ENCODE assay signal across 24 mouse cellular contexts in the genomic region with DNA sequence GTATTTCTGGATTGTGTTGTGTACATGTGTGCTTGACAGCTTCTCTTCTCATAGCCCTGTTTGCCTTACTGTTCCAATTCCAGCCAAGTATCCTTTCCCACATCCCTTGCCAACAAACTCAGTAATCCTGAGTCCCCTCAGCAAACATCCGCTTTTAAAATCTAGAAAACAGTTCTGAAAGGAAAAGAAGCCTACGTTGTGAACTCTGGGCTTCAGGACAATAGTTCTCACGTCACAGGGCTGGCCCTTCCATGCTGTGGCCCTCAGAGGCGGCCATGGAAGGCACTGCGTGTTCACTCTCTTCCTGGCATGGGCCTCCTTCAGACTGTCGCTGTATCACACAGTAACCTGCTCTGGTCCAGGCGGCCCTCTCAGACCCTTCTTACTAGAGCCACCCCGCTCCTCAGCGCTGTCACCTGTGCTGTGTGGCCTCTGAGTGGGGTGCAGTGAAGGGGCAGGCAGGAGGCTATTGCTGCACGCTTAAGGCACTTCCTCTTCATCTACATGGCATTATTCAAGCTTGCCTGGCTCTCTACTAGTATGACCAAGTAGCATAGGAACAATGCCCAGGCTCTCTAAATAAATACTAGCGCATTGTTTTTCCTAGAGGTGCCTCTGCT. TPM values are rescaled to one million over a fixed set of nuclear protein-coding genes. Genes with fewer than 3 reads are reported as not detected.
DNase-seq lines count a peak whose midpoint lies in the region; ATAC-seq and TF ChIP-seq lines count a peak whose summit lies in the region.
"Had no signal": no experiment of that assay in that cellular context is flagged by ENCODE, and none has a peak within 500 bp of the region (broad histone marks: within the 10 kb centered on the region; RNA-seq: fewer than 3 reads in every experiment).

No protein-coding gene starts in this region.

- H3K27me3 ChIP-seq in cerebellum, adult 2 months (ENCODE audit: control insufficient read depth, insufficient read depth, low read length), result no peaks in the 10 kb centered on the region
- H3K27me3 ChIP-seq: hindbrain, embryonic 12.5 days; limb, embryonic 15.5 days; neural tube, embryonic 15.5 days had no signal

- DNase-seq in cerebellum, adult 2 months, result no peak
- peak; percentile 17 to 35 for DNase-seq in heart, adult 9 months (ENCODE audit: low spot score in 2 of 2)
- DNase-seq in heart, postnatal 25 days (ENCODE audit: low spot score), result no peak
- DNase-seq in spleen, adult 18-20 months, result no peak
- no peak for DNase-seq in left cerebral cortex, postnatal 4 days
- DNase-seq: adrenal gland, postnatal 25 days; kidney, adult 18-20 months; layer of hippocampus, adult 9-11 months; lung, embryonic 14.5 days; thymus, postnatal 14 days had no signal

- H3K4me3 ChIP-seq in cerebellum, adult 2 months (replicated peaks; ENCODE audit: insufficient read depth, low read depth, low read length), result no peak overlapping the region
- H3K4me3 ChIP-seq: hindbrain, embryonic 12.5 days; limb, embryonic 15.5 days; neural tube, embryonic 15.5 days had no signal

- no peak for TF ChIP-seq POLR2A in cerebellum, adult 2 months (IDR thresholded peaks at IDR 0.05; ENCODE audit: borderline replicate concordance, insufficient read depth, low read length)

- WGBS in cerebellum, adult 2 months, result 78% methylated on average over 11 of the region's 11 CpGs

- TF ChIP-seq CTCF in cerebellum, adult 2 months (IDR thresholded peaks at IDR 0.05; ENCODE audit: borderline replicate concordance, insufficient read depth, low read depth, low read length), result no peak

- ATAC-seq in cerebellum, adult (ENCODE audit: insufficient number of reproducible peaks, low FRiP score, low TSS enrichment), result 0 out of 2 replicates have a peak, but pooled peaks have one; percentile 15
- peak; percentile 49 for ATAC-seq in megakaryocyte, adult 5-6 weeks (ENCODE audit: poor library complexity, severe bottlenecking)

- intact Hi-C loops in heart, postnatal 25 days (cut with DNase I), result loop anchor here (10.0 kb wide), 1 partner anchor 185 kb away; no protein-coding TSS in a partner anchor
- intact Hi-C loops in left cerebral cortex, postnatal 4 days (cut with DNase I), result loop anchor here (10.0 kb wide), 1 partner anchor 185 kb away; no protein-coding TSS in a partner anchor

- no peaks in the 10 kb centered on the region for H3K4me1 ChIP-seq in cerebellum, adult 2 months (ENCODE audit: control insufficient read depth, insufficient read depth, low read length)
- H3K4me1 ChIP-seq: hindbrain, embryonic 12.5 days; limb, embryonic 15.5 days; neural tube, embryonic 15.5 days had no signal

- no peak overlapping the region for H3K27ac ChIP-seq in cerebellum, adult 2 months (ENCODE audit: insufficient read depth, low read length)
- H3K27ac ChIP-seq: hindbrain, embryonic 12.5 days; kidney, postnatal 0 days; limb, embryonic 15.5 days; liver, embryonic 14.5 days; neural tube, embryonic 15.5 days had no signal

RNA-seq across cellular contexts. Expression of a gene that starts 5.2 kb away (rescaled TPM):
- polyA plus RNA-seq in cerebellum, adult 2 months (2012; rRNA removed), result 0.35 and 0.70 TPM in 2 replicates
- total RNA-seq in heart, postnatal 25 days (2021), result under 1 TPM; 0.28 to 0.36 TPM
- total RNA-seq in megakaryocyte, adult 5-6 weeks (2015), result 2.8 and 2.9 TPM in 2 replicates
- total RNA-seq in megakaryocyte, adult 5-6 weeks (2017), result 3.3 and 3.9 TPM in 2 replicates
- total RNA-seq in left cerebral cortex, postnatal 4 days (2021), result under 1 TPM; 0.44 to 0.79 TPM
- polyA plus RNA-seq: embryonic facial prominence, embryonic 11.5 days had no signal

RNA-seq across cellular contexts. Expression of a gene that starts 12.8 kb away (rescaled TPM):
- polyA plus RNA-seq in cerebellum, adult 2 months (2012; rRNA removed), result 37.6 and 39.4 TPM in 2 replicates
- total RNA-seq in heart, postnatal 25 days (2021), result 10 to 100 TPM; 14.6 to 16.9 TPM
- 41.7 and 43.7 TPM in 2 replicates for total RNA-seq in megakaryocyte, adult 5-6 weeks (2015)
- total RNA-seq in megakaryocyte, adult 5-6 weeks (2017), result 17.6 and 20.6 TPM in 2 replicates
- total RNA-seq in left cerebral cortex, postnatal 4 days (2021), result 10 to 100 TPM; 34.8 to 35.2 TPM

RNA-seq across cellular contexts. Expression of a gene that starts 53.2 kb away (rescaled TPM):
- polyA plus RNA-seq in cerebellum, adult 2 months (2012; rRNA removed), result not detected in 2 replicates
- not detected for total RNA-seq in heart, postnatal 25 days (2021)
- 0.68 TPM in 1 of 2 replicates, not detected in the other for total RNA-seq in megakaryocyte, adult 5-6 weeks (2015)
- 0.33 and 1.7 TPM in 2 replicates for total RNA-seq in megakaryocyte, adult 5-6 weeks (2017)
- total RNA-seq in left cerebral cortex, postnatal 4 days (2021), result not detected
- total RNA-seq: adrenal gland, postnatal 25 days; gastrocnemius, postnatal 4 days; left cerebral cortex, adult 18-20 months; left cerebral cortex, postnatal 25 days; midbrain, postnatal 0 days had no signal
- polyA plus RNA-seq: brain, embryonic 14.5 days; embryonic facial prominence, embryonic 11.5 days; forebrain, embryonic 11.5 days; hindbrain, embryonic 12.5 days; kidney, postnatal 0 days; limb, embryonic 15.5 days; lung, embryonic 14.5 days; midbrain, postnatal 0 days; neural tube, embryonic 15.5 days had no signal

Comparison
In these comparisons a context has a peak if more than half of its experiments do, and no peak if none do; other contexts are left out.
1. DNase-seq: peak in heart, adult 9 months (2 of 2); none in cerebellum, adult 2 months (0 of 2), heart, postnatal 25 days (single experiment), spleen, adult 18-20 months (0 of 2) and left cerebral cortex, postnatal 4 days (single experiment).